Mouse (Mus musculus) effector memory CD4-positive, alpha-beta T cell, adult 5 months (primary cell): ENCODE measurements around the gene Paqr4. TPM values are rescaled to one million over a fixed set of nuclear protein-coding genes. Genes with fewer than 3 reads are reported as not detected.

Experiments
- polyA plus RNA-seq: library from polyadenylated mRNA; unstranded; fragments of 100-300 nt; shearing (Covaris generic); gene quantifications from one replicate; pipeline ENCODE4 v1.2.1, GENCODE M21; 2017

Paqr4 gene
- polyA plus RNA-seq: 3.1 TPM

DNA sequence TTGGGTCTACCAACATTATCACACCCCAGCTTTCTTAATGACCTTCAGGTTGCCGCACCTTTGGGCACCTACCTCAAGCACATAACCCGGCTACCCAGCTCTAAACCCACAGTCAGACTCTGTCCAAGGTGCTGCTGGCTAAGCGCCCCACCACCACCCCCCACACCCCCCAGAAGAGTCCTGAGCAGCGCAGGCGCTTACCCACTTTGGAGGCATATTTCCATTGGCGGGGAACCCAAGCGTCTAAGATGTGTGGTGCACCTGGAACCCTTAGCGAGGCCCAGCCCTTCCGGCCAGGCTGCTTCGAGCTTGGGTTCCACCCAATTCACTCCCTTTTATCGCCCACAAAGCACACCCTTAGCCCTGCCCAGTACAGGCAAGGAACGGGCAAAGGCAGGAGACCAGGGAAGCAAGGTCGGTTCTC lies at the start of gene Paqr4:
Gene Paqr4, minus strand, starts transcription at position 270 of the 424 bp plus-strand sequence.

DNA sequence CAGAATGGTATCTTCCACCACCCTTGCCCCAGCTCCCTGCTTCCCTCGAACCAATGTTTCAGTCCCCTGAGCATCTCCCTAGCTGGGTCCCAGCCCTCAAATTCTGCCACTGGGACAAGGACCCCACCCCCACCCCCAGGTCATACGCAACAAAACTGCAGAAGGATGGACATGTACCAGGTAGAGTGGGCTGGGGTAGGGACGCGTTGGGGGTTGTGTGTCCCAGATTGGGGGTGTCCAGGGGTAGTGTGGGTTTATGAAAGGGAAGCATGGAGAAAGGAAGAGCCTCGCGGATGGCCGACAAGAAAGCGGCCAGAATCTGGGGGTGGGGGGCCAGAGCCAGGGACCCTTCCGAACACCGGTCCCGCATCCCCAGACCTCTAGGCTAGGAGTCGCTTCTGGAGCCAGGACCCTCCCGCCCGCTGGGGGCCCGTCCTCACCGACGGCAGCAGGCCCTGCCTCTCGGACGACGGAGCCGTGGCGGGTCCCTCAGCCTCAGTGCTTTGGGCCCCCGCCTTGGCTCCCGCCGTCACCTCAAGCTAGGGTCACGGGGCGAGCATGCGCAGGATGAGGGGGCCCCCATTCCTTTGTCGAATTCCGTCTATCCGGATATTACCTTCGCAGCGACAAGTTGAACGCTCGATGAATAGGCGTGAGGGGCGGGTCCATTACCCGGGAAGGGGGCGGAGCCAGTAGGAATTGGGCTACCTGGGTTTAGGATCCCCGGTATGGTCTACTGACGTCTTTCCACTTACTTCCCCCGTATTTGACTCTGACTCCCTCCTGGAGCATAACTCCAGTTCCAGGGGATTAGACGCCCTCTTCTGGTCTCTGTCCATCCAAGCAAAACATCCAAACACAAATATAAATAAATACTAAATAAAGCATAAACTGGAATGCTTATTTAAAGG lies 45.1 kb upstream of the Paqr4 start, which contains the start of gene Flywch2:
Gene Flywch2, minus strand, starts transcription at position 521 of the 911 bp plus-strand sequence.

DNA sequence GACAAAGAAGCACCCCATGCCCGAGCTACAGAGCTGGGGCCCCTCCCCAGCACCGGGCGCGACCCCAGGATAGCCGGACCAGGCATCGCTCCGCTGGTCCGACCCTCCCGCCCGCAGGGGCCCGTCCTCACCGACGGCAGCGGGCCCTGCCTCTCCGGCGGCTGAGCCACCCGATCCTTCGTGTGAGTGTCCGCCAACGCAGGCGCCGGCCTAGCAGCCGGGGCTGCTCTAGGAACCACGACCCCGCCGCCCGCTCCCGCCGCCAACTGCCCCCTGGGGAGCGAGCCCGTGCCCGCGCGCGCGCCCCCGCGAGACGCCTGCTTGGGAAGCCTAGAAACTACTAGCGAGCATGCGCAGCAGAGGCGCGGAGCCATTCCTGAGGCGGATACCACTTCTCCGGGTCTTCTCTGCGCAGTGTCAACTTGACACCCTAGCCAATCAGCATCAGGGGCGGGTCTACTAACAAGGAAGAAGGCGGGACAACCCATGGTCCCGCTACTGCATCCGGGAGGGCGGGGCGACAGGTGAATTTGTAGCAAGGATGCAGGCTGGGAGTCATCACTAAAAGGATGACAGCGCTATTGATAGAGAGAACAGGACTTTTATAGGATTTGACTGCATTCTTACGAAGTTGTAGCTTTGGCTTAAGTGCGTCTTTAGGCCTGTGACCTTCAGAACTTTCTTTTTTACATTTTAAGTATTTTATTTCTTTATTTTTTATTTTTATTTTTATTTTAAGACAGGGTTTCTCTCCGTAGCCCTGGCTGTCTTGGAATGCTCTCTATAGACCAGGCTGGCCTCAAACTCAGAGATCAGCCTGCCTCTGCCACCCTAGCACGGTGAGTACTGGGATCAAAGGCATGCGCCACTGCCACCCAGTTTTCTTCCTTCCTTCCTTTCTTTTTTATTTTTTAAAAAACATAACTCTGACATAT lies 30.9 kb upstream of the Paqr4 start, which contains the start of gene Flywch1:
Gene Flywch1, minus strand, starts transcription at position 319 of the 935 bp plus-strand sequence.

DNA sequence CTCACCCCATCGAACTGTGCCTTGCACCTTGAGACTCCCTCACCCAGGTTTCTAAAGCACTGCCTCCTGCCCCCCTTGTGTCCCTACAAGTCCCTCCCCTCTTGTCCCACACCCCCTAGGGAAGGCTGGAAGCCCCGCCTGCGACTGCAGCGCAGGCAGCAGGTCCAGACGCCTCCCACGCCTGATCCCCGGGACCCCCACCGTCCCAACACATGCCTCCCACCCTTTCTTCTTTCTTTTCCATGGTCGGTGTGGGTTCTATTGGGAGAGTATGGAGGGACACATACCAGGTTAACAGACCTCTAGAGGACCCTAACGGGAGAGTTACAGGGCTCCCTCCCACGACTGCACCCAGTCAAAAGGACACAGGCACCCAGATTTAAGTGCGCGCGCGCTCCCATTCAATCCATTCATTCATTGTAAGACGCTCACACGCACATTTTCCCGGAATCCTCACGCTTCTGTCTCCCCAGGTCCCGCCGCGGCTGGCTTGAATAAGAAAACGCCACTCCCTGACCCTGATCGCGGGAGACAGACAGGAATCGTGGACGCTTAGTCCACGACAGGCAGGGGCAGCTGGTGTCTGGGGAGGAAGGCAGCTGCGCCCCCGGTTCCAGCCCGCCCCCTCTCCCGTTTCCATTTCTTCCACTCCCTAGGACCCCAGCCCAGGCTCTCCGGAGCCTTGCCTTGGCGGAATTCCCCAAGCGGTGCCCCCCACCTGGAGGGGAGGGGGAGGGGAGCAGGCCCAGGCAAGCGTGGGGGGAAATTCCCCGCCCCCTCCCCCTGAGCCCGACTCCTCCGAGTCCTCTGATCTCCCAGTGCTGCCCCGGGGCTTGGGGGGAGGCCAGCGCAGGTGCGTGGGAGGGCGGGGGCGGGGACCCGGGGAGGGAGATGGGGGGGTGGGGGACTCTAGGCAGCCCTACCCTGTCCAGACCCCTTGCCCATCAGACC lies 4.9 kb upstream of the Paqr4 start, which contains the start of gene Kremen2:
Gene Kremen2, minus strand, starts transcription at position 533 of the 951 bp plus-strand sequence.

DNA sequence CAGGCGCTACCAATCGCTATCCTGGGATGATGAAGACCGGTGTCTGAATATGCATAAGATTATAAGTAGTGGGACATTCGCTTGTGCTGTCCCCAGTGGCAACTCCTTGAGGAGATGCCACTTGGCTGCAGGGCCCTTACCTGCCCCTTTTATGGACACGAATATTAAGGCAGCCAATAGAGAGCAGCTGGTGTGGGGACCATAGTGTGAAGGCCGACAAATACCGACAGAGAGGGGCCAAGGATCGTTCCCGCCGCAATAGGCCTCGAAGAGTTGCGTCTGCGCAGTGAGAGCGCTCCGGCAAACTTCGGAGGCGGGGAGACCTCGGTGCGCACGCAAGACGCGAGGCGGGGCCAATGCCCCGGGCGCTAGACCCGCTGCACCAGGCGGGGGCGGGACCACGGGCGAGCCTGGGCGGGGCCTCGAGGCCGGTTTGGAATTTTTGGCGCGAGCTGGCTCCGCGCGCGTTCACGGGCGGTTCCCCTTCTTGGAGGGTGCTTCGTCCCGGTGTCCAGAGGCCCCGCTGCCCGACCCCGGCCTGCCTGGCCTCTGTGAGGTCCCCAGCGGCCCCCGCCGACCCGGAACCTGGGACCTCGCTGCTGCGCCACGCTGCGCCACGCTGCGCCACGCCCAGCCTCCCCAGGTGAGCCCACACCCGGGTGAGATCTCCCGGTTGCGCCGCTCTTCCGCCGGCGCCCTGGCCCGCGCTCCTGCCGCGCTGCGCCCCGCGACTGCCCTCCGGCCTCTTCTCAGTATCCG lies 14.5 kb downstream of the Paqr4 start, which contains the start of gene Pkmyt1:
Gene Pkmyt1, plus strand, starts transcription at position 338 of the 759 bp plus-strand sequence.

DNA sequence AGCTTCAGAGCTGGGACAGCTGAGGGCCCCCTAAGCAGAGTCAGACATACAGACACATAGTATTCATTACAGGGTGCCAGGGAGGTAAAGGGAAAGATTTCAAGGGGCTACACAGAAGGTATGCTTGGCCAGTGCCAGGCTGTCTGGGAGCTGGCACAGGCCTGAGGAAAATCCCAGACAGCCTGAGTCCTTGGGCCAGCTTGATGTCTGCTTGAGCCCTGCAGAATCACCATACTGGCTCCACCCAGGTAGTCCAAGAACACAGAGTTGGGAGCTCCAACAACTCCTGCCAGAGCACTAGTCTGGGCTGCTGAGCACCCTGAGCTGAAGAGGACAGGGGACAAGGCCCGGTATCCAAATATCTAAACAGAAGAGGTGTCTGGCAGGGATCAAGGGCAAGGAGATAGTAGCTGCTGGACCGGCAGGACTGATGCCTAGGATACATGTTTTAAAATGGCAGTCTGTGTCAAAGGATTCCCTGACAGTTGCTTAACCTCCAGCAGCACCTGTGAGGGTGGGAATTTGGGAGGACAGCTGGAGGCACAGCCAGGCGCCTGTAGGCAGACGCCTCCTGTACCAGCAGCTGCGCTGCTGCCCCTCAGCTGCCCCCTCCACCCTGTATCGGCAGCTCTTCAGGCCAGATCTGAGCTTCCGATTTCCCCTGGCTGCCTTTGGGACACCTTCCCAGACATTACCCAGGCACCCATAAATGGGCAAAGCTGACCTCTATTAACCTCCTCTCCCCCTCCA lies 18.1 kb downstream of the Paqr4 start, which contains the start of gene 1520401A03Rik:
Gene 1520401A03Rik, minus strand, starts transcription at position 408 of the 750 bp plus-strand sequence.

Other genes with a start within 250 kb of the Paqr4 start
- gene Zfp213, start 176.6 kb downstream of the Paqr4 start, polyA plus RNA-seq: 6.9 TPM
- not detected for gene Zfp13, start 141.4 kb downstream of the Paqr4 start, polyA plus RNA-seq
- 4.8 TPM for gene Zscan10, start 140.0 kb downstream of the Paqr4 start, polyA plus RNA-seq
- 0.25 TPM for gene Mmp25, start 95.6 kb downstream of the Paqr4 start, polyA plus RNA-seq
- gene Bicdl2, start 80.4 kb downstream of the Paqr4 start, polyA plus RNA-seq: 0.19 TPM
- 46.6 TPM for gene Hcfc1r1, start 67.3 kb downstream of the Paqr4 start, polyA plus RNA-seq
- gene Thoc6, start 67.0 kb downstream of the Paqr4 start, polyA plus RNA-seq: 21.0 TPM
- gene Tnfrsf12a, start 63.4 kb downstream of the Paqr4 start, polyA plus RNA-seq: 20.5 TPM
- gene Cldn6, start 61.6 kb downstream of the Paqr4 start, polyA plus RNA-seq: not detected
- gene Cldn9, start 56.8 kb downstream of the Paqr4 start, polyA plus RNA-seq: not detected
- not detected for gene 1520401A03Rik, start 18.1 kb downstream of the Paqr4 start, polyA plus RNA-seq
- gene Pkmyt1, start 14.5 kb downstream of the Paqr4 start, polyA plus RNA-seq: 51.3 TPM
- gene Kremen2, start 5.0 kb upstream of the Paqr4 start, polyA plus RNA-seq: 2.4 TPM
- gene Flywch1, start 30.7 kb upstream of the Paqr4 start, polyA plus RNA-seq: 25.6 TPM
- gene Flywch2, start 45.2 kb upstream of the Paqr4 start, polyA plus RNA-seq: 1.7 TPM
- gene Srrm2, start 49.7 kb upstream of the Paqr4 start, polyA plus RNA-seq: 1,161 TPM
- gene Elob, start 88.3 kb upstream of the Paqr4 start, polyA plus RNA-seq: 389 TPM
- not detected for gene Prss33, start 95.2 kb upstream of the Paqr4 start, polyA plus RNA-seq
- gene Prss32, start 103.0 kb upstream of the Paqr4 start, polyA plus RNA-seq: not detected
- gene Prss41, start 103.3 kb upstream of the Paqr4 start, polyA plus RNA-seq: 3.6 TPM
- gene Prss21, start 127.2 kb upstream of the Paqr4 start, polyA plus RNA-seq: not detected
- gene Dcpp1, start 140.0 kb upstream of the Paqr4 start, polyA plus RNA-seq: not detected
- gene Dcpp2, start 140.0 kb upstream of the Paqr4 start, polyA plus RNA-seq: not detected
- gene Dcpp3, start 176.6 kb upstream of the Paqr4 start, polyA plus RNA-seq: not detected
- gene Sbp, start 200.8 kb upstream of the Paqr4 start, polyA plus RNA-seq: not detected
- gene Sbpl, start 214.4 kb upstream of the Paqr4 start, polyA plus RNA-seq: not detected
- gene Prss30, start 239.7 kb upstream of the Paqr4 start, polyA plus RNA-seq: 1.9 TPM